Comparison of ENCODE assay signal across 25 mouse cellular contexts in genomic region chr6:36637031-36637430, GRCm38 (mm10).
DNase-seq lines count a peak whose midpoint lies in the region; ATAC-seq and TF ChIP-seq lines count a peak whose summit lies in the region.
"Had no signal": no experiment of that assay in that cellular context is flagged by ENCODE, and none has a peak within 500 bp of the region (broad histone marks: within the 10 kb centered on the region; RNA-seq: fewer than 3 reads in every experiment).

No protein-coding gene starts in this region.

- TF ChIP-seq CTCF in midbrain, postnatal 0 days (IDR thresholded peaks at IDR 0.05) = no peak

- no peaks in the 10 kb centered on the region for H3K9me3 ChIP-seq in midbrain, postnatal 0 days (ENCODE audit: low read length)
- H3K9me3 ChIP-seq in midbrain, embryonic 16.5 days (replicated peaks; ENCODE audit: control insufficient read depth, low read length, poor library complexity, severe bottlenecking) = no peaks in the 10 kb centered on the region; the same call in 1 of the 2 replicates
- H3K9me3 ChIP-seq: embryonic facial prominence, embryonic 12.5 days; embryonic facial prominence, embryonic 15.5 days had no signal

- no peak overlapping the region for H3K4me3 ChIP-seq in midbrain, postnatal 0 days (ENCODE audit: low read depth, low read length)
- H3K4me3 ChIP-seq in midbrain, embryonic 16.5 days (ENCODE audit: low read depth, low read length) = no peak overlapping the region
- H3K4me3 ChIP-seq: embryonic facial prominence, embryonic 12.5 days; embryonic facial prominence, embryonic 15.5 days; gastrocnemius, adult 2 months; hindbrain, embryonic 13.5 days had no signal

- no peak overlapping the region for H3K9ac ChIP-seq in midbrain, postnatal 0 days (replicated peaks; ENCODE audit: low read length, poor library complexity, severe bottlenecking)
- no peak overlapping the region for H3K9ac ChIP-seq in midbrain, embryonic 16.5 days (ENCODE audit: low read depth, low read length)
- H3K9ac ChIP-seq: embryonic facial prominence, embryonic 12.5 days; embryonic facial prominence, embryonic 15.5 days; forebrain, postnatal 0 days; hindbrain, embryonic 13.5 days had no signal

- no peaks in the 10 kb centered on the region for H3K27me3 ChIP-seq in midbrain, postnatal 0 days (ENCODE audit: insufficient read depth, low read length)
- no peaks in the 10 kb centered on the region for H3K27me3 ChIP-seq in midbrain, embryonic 16.5 days (ENCODE audit: control insufficient read depth, insufficient read depth, low read depth, low read length)
- H3K27me3 ChIP-seq: CH12.LX; embryonic facial prominence, embryonic 12.5 days; embryonic facial prominence, embryonic 15.5 days; hindbrain, embryonic 13.5 days had no signal

- H3K27ac ChIP-seq in midbrain, postnatal 0 days (ENCODE audit: low read depth, low read length) = no peak overlapping the region
- no peak overlapping the region for H3K27ac ChIP-seq in midbrain, embryonic 16.5 days (ENCODE audit: low read length)
- H3K27ac ChIP-seq: embryonic facial prominence, embryonic 12.5 days; embryonic facial prominence, embryonic 15.5 days; gastrocnemius, adult 2 months; hindbrain, embryonic 13.5 days; hindbrain, postnatal 0 days had no signal

- no peaks in the 10 kb centered on the region for H3K36me3 ChIP-seq in midbrain, postnatal 0 days (ENCODE audit: insufficient read depth, low read length)
- no peaks in the 10 kb centered on the region for H3K36me3 ChIP-seq in midbrain, embryonic 16.5 days (ENCODE audit: control insufficient read depth, insufficient read depth, low read length)
- H3K36me3 ChIP-seq: embryonic facial prominence, embryonic 12.5 days; embryonic facial prominence, embryonic 15.5 days; hindbrain, embryonic 13.5 days had no signal

- no peaks in the 10 kb centered on the region for H3K4me1 ChIP-seq in midbrain, postnatal 0 days (ENCODE audit: insufficient read depth, low read length)
- no peaks in the 10 kb centered on the region for H3K4me1 ChIP-seq in midbrain, embryonic 16.5 days (ENCODE audit: control insufficient read depth, insufficient read depth, low read length)
- H3K4me1 ChIP-seq: embryonic facial prominence, embryonic 12.5 days; embryonic facial prominence, embryonic 15.5 days; hindbrain, embryonic 13.5 days had no signal

- DNase-seq in cerebellum, postnatal 10 days = peak; percentile 43 to 62
- DNase-seq in cerebellum, postnatal 36 days = peak; percentile 3 to 8
- no peak for DNase-seq in cerebellum, adult 18-20 months
- DNase-seq in midbrain, postnatal 0 days (ENCODE audit: low spot score) = peak; percentile 3
- DNase-seq in urinary bladder, postnatal 25 days (ENCODE audit: low spot score) = no peak
- DNase-seq: adrenal gland, adult 2 months; adrenal gland, postnatal 25 days; B cell, adult 2 months; cerebellum, adult 11-12 months; forebrain, postnatal 0 days; gastrocnemius, adult 2 months; gastrocnemius, postnatal 14 days; heart, adult 11 months; kidney, adult 18-20 months had no signal

- ATAC-seq in cerebellum, adult (ENCODE audit: insufficient number of reproducible peaks, low FRiP score, low TSS enrichment) = no peak
- no peak for ATAC-seq in midbrain, postnatal 0 days (ENCODE audit: low FRiP score)
- no peak for ATAC-seq in midbrain, embryonic 16.5 days
- ATAC-seq: forebrain, embryonic 14.5 days; forebrain, postnatal 0 days; hindbrain, postnatal 0 days; inflammation-experienced regulatory T-cells, adult 6 months; intestine, embryonic 16.5 days had no signal

- H3K4me2 ChIP-seq in midbrain, postnatal 0 days (ENCODE audit: low read depth, low read length, poor library complexity, severe bottlenecking) = no peak overlapping the region
- no peak overlapping the region for H3K4me2 ChIP-seq in midbrain, embryonic 16.5 days (ENCODE audit: low read length)
- H3K4me2 ChIP-seq: embryonic facial prominence, embryonic 12.5 days; embryonic facial prominence, embryonic 15.5 days; heart, embryonic 11.5 days; hindbrain, embryonic 13.5 days had no signal

- 92% methylated on average over 2 of the region's 2 CpGs for WGBS in midbrain, postnatal 0 days
- 95% methylated on average over 2 of the region's 2 CpGs for WGBS in midbrain, embryonic 16.5 days

Comparison
In these comparisons a context has a peak if more than half of its experiments do, and no peak if none do; other contexts are left out.
1. DNase-seq: peak in cerebellum, postnatal 10 days (2 of 2), cerebellum, postnatal 36 days (2 of 2) and midbrain, postnatal 0 days (single experiment); none in cerebellum, adult 18-20 months (0 of 2) and urinary bladder, postnatal 25 days (single experiment).